Mouse (Mus musculus) heart, postnatal 0 days (tissue): ENCODE data around the gene Rtn4. TPM values are rescaled to one million over a fixed set of nuclear protein-coding genes. Genes with fewer than 3 reads are reported as not detected.

Source experiments
- ATAC-seq: fragments of 200-750 bp; cut with Nextera tagmentation; 2 replicates; pipeline ENCODE4 v1.8.0; 2017; ENCODE audit warnings: low read depth, moderate number of reproducible peaks, moderate library complexity; ENCODE audit not compliant: insufficient read depth
- DNase-seq: peaks from one replicate; pipeline ENCODE4 v3.0.0-alpha.2; 2016; ENCODE audit warnings: low spot score
- H3K27ac ChIP-seq: fragments of 300-500 bp; sonication (generic); 2 replicates; pipeline ENCODE4 v1.5.1; 2014; ENCODE audit warnings: low read depth, mild to moderate bottlenecking
- H3K27me3 ChIP-seq: fragments of 300-500 bp; sonication (generic); 2 replicates; pipeline ENCODE4 v1.6.1; 2014; ENCODE audit warnings: low read length, mixed read lengths; ENCODE audit not compliant: control insufficient read depth, insufficient read depth
- H3K36me3 ChIP-seq: fragments of 300-500 bp; sonication (generic); replicated peaks from 2 replicates; pipeline ENCODE4 v1.6.1; 2014; ENCODE audit warnings: low read length, mixed read lengths; ENCODE audit not compliant: control insufficient read depth, insufficient read depth
- H3K4me1 ChIP-seq: fragments of 300-500 bp; sonication (generic); 2 replicates; pipeline ENCODE4 v1.6.1; 2014; ENCODE audit warnings: antibody characterized with exemption; ENCODE audit not compliant: control insufficient read depth, insufficient read depth
- H3K4me2 ChIP-seq: fragments of 300-500 bp; sonication (generic); 2 replicates; pipeline ENCODE4 v1.6.1; 2014; ENCODE audit warnings: low read depth, mild to moderate bottlenecking, low read length, moderate library complexity
- H3K4me3 ChIP-seq: fragments of 300-500 bp; sonication (generic); 2 replicates; pipeline ENCODE4 v1.5.1; 2014; ENCODE audit warnings: low read depth, low read length
- H3K9ac ChIP-seq: fragments of 300-500 bp; sonication (generic); replicated peaks from 2 replicates; pipeline ENCODE4 v1.6.1; 2014; ENCODE audit warnings: low read depth, low read length, mixed read lengths
- H3K9me3 ChIP-seq: fragments of 300-500 bp; sonication (generic); replicated peaks from 2 replicates; pipeline ENCODE4 v1.6.1; 2016; ENCODE audit warnings: low read length; ENCODE audit not compliant: control insufficient read depth
- CTCF ChIP-seq: IDR thresholded peaks from 2 replicates; pipeline ENCODE4 v1.5.1; 2016; ENCODE audit warnings: antibody characterized with exemption, control low read depth, low read depth
- EP300 ChIP-seq: IDR thresholded peaks from 2 replicates; pipeline ENCODE4 v1.6.1; 2016; ENCODE audit warnings: antibody characterized with exemption, low read depth
- WGBS: fragments of 180-500 bp; shearing (Covaris S2); extraction: QIAGEN DNeasy Blood & Tissue Kit; methylation state at CpG from one replicate; pipeline ENCODE4 v1.1.7; 2014; 5-methylcytosine and 5-hydroxymethylcytosine counted together
- polyA plus RNA-seq: library from polyadenylated mRNA; unstranded; fragments of >200 nt; fragmentation: Nextera tagmentation; extraction: Ambion mirVana; gene quantifications from 2 replicates; pipeline ENCODE4 v1.2.1, GENCODE M21; 2015
- total RNA-seq: library from RNA; depleted of rRNA; stranded (reverse); fragments of >200 nt; gene quantifications from 2 replicates; pipeline ENCODE4 v1.2.3, GENCODE M21; 2014; ENCODE audit warnings: low replicate concordance

Rtn4 gene
- total and polyA plus RNA-seq, 2 experiments from 2014 or later: 48.0 to 154 TPM

GRCm38 (mm10) chr11:29774296-29774695 is 81.5 kb downstream of the Rtn4 start:
- 43% methylated on average over 2 of the region's 2 CpGs for WGBS
- Histone ChIP-seq H3K9ac (no peak overlapping the region), H3K9me3 (no peaks in the 10 kb centered on the region), H3K4me2 (no peak overlapping the region), H3K4me3 (no peak overlapping the region), H3K4me1 (peaks cover 21% of the 10 kb centered on the region), H3K27ac (no peak overlapping the region), H3K36me3 (no peaks in the 10 kb centered on the region), H3K27me3 (no peaks in the 10 kb centered on the region)
- no peak for ATAC-seq
- DNase-seq: no peak
- TF ChIP-seq CTCF (no peak), EP300 (no peak)

- DNase-seq: no peak
- Histone ChIP-seq H3K27me3 (no peaks in the 10 kb centered on the region), H3K9ac (no peak overlapping the region), H3K4me3 (no peak overlapping the region), H3K4me2 (no peak overlapping the region), H3K36me3 (no peaks in the 10 kb centered on the region), H3K4me1 (peaks cover 21% of the 10 kb centered on the region), H3K27ac (no peak overlapping the region), H3K9me3 (no peaks in the 10 kb centered on the region)
- no peak for ATAC-seq
- no peak for TF ChIP-seq EP300
- 78% methylated on average over 2 of the region's 2 CpGs for WGBS
Measured at GRCm38 (mm10) chr11:29774760-29775159, 82.0 kb downstream of the Rtn4 start.

- peak; percentile 98 for ATAC-seq
- Histone ChIP-seq H3K36me3 (no peaks in the 10 kb centered on the region), H3K9me3 (no peaks in the 10 kb centered on the region), H3K9ac (no peak overlapping the region), H3K4me2 (no peak overlapping the region), H3K27me3 (no peaks in the 10 kb centered on the region), H3K4me1 (peaks cover 12% of the 10 kb centered on the region), H3K4me3 (no peak overlapping the region), H3K27ac (peak overlapping the region; percentile 51)
- DNase-seq: peak; percentile 92
- TF ChIP-seq CTCF: no peak
- peak; percentile 71; the same call in 1 of the 2 replicates for TF ChIP-seq EP300
Measured at GRCm38 (mm10) chr11:29777964-29778363, 85.2 kb downstream of the Rtn4 start.

GRCm38 (mm10) chr11:29778936-29779335 is 86.2 kb downstream of the Rtn4 start:
- Histone ChIP-seq H3K4me1 (peaks cover 12% of the 10 kb centered on the region), H3K9ac (no peak overlapping the region), H3K27me3 (no peaks in the 10 kb centered on the region), H3K4me3 (no peak overlapping the region), H3K9me3 (no peaks in the 10 kb centered on the region), H3K36me3 (no peaks in the 10 kb centered on the region), H3K27ac (no peak overlapping the region), H3K4me2 (no peak overlapping the region)
- WGBS: 77% methylated on average over 3 of the region's 3 CpGs
- ATAC-seq: no peak
- TF ChIP-seq CTCF (no peak), EP300 (no peak)
- no peak for DNase-seq

GRCm38 (mm10) chr11:29779409-29780026 is 86.8 kb downstream of the Rtn4 start:
- Histone ChIP-seq H3K9ac (no peak overlapping the region), H3K27ac (no peak overlapping the region), H3K27me3 (no peaks in the 10 kb centered on the region), H3K36me3 (no peaks in the 10 kb centered on the region), H3K9me3 (no peaks in the 10 kb centered on the region), H3K4me2 (no peak overlapping the region), H3K4me1 (peaks cover 9% of the 10 kb centered on the region), H3K4me3 (no peak overlapping the region)
- 69% methylated on average over 2 of the region's 2 CpGs for WGBS
- ATAC-seq (no peak), DNase-seq (no peak)
- TF ChIP-seq CTCF (no peak), EP300 (no peak)

GRCm38 (mm10) chr11:29786583-29787219 is 94.0 kb downstream of the Rtn4 start:
- DNase-seq (no peak), ATAC-seq (no peak)
- 83% methylated on average over 6 of the region's 6 CpGs for WGBS
- TF ChIP-seq EP300 (no peak), CTCF (no peak)
- H3K4me2 ChIP-seq: no peak overlapping the region
- no peaks in the 10 kb centered on the region for H3K4me1 ChIP-seq
- no peak overlapping the region for H3K4me3 ChIP-seq
- H3K36me3 ChIP-seq: no peaks in the 10 kb centered on the region
- H3K9ac ChIP-seq: no peak overlapping the region
- H3K27me3 ChIP-seq: no peaks in the 10 kb centered on the region
- H3K27ac ChIP-seq: no peak overlapping the region
- no peaks in the 10 kb centered on the region for H3K9me3 ChIP-seq
